Mouse (Mus musculus): ENCODE measurements around the gene Mtss1l. TPM values are rescaled to one million over a fixed set of nuclear protein-coding genes. Genes with fewer than 3 reads are reported as not detected.

Gene Mtss1l
- polyA plus RNA-seq, 1 experiment from 2014 or later: 13.2 TPM

DNA sequence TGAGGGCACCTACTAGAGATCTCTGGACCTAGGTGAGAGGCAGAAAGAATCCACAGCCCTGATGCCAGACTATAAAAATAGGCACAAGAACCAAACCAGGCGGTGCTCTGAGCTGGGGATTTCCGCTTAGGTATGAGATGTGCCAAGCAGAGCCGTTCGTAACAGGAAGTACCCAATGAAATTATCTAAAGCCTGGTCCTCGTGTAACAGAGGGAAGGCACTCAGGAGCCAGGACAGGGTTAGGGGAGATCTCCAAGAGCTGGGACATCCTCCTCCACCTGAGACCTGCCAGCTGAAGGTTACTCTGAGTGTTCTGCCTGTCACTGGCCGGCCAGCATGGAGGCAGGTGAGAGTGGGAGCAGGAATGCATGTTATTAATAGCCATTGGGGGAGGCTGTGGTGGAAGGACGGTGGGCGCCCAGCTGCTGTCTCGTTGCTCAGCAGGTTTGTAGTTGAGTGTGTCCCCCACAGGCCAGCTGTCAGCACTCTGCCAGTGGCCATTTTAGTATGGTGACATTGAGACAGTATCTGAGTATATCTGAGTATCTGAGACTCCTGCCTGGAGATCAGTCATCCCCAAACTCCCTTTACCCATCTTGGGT, 17.7 kb upstream of the Mtss1l start:
- H3K4me2 ChIP-seq (ENCODE audit: low read depth, low read length): no peak overlapping the region

DNA sequence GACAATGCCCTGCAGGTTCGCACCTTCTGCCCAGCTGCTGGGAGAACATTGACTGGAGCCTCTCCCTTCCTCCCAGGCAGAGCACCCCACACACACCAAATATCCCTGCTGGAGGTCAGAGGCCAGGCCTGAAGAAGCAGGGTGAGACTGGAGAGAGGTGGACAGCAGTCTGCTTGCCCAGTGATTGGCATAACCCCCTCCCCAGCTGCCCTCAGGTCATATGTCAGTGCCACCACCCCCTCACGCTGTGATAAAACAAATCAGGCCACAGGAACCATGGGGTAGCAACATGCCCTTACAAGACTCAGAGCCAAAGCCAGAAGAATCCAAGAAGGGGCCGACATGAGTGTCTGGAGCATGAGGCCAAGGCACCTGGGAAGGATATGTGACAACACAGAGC, 17.2 kb upstream of the Mtss1l start:
- Histone ChIP-seq H3K27me3 (ENCODE audit: control insufficient read depth, insufficient read depth, low read depth, low read length) (no peaks in the 10 kb centered on the region), H3K4me1 (replicated peaks; ENCODE audit: control insufficient read depth, insufficient read depth, low read length) (peaks cover 39% of the 10 kb centered on the region), H3K4me3 (ENCODE audit: low read length) (no peak overlapping the region), H3K4me2 (ENCODE audit: low read depth, low read length) (no peak overlapping the region), H3K9ac (ENCODE audit: low read length) (no peak overlapping the region), H3K27ac (ENCODE audit: low read length) (peak overlapping the region; percentile 49), H3K9me3 (ENCODE audit: control insufficient read depth, low read length) (no peaks in the 10 kb centered on the region), H3K36me3 (ENCODE audit: control insufficient read depth, insufficient read depth, low read length) (no peaks in the 10 kb centered on the region)
- 74% methylated on average over 3 of the region's 3 CpGs for WGBS
- ATAC-seq (ENCODE audit: low read depth): no peak

More for the DNA sequence above, 17.7 kb upstream of the Mtss1l start:
- Histone ChIP-seq H3K9ac (ENCODE audit: low read length) (no peak overlapping the region), H3K4me1 (replicated peaks; ENCODE audit: control insufficient read depth, insufficient read depth, low read length) (peaks cover 38% of the 10 kb centered on the region), H3K27me3 (ENCODE audit: control insufficient read depth, insufficient read depth, low read depth, low read length) (no peaks in the 10 kb centered on the region), H3K36me3 (ENCODE audit: control insufficient read depth, insufficient read depth, low read length) (no peaks in the 10 kb centered on the region), H3K27ac (ENCODE audit: low read length) (peak overlapping the region; percentile 81), H3K4me3 (ENCODE audit: low read length) (no peak overlapping the region), H3K9me3 (ENCODE audit: control insufficient read depth, low read length) (no peaks in the 10 kb centered on the region)
- no peak for ATAC-seq (ENCODE audit: low read depth)
- WGBS: 61% methylated on average over 9 of the region's 9 CpGs

DNA sequence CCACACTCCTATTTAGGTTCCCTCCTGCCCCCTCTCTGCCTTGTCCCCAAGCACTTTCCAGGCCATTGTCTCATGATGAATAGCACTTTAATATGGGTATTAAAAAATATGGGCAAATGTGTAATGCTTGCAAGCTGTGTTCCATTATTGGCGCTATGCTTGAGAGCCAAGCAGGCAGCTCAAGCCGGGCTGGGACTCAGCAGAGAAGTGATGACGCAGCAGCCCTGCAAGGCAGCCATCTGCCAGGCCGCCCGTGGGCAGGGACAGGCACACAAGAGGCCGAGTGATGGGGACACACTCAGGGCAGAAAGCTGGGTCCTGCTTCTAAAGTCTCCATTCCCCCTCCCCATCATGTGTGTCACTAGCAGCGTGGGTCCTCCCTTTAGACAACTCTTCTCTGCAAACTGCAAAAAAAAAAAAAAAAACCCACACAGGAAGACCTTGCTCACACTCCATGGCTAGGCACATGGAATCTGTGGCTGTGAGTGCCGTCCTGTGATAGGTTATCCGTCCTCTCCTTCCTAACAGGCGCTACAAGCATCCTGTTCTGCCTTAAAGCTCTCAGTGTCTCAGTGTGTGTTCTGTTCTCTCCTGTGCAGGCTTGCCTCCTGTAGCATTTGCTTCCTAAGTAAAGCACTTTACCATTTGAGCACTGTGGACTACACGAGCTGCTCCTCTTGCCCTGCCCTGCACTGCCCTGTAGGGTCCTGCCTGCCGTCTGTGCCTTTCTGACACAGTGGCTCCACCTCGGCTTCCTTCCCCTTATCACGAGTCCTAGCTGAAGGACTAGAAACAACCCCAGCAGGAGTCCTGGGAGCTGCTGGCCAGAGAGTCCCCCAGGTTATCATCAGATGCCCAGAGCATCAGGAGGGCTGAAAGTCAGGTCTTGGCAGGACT, 15.6 kb upstream of the Mtss1l start:
- Histone ChIP-seq H3K4me2 (ENCODE audit: low read depth, low read length) (no peak overlapping the region), H3K36me3 (ENCODE audit: control insufficient read depth, insufficient read depth, low read length) (no peaks in the 10 kb centered on the region), H3K27me3 (ENCODE audit: control insufficient read depth, insufficient read depth, low read depth, low read length) (no peaks in the 10 kb centered on the region), H3K4me3 (ENCODE audit: low read length) (no peak overlapping the region), H3K4me1 (replicated peaks; ENCODE audit: control insufficient read depth, insufficient read depth, low read length) (peaks cover 52% of the 10 kb centered on the region), H3K9ac (ENCODE audit: low read length) (0 out of 2 replicates have a peak overlapping the region, but pooled peaks have one; percentile 6), H3K27ac (ENCODE audit: low read length) (peak overlapping the region; percentile 71), H3K9me3 (ENCODE audit: control insufficient read depth, low read length) (no peaks in the 10 kb centered on the region)
- ATAC-seq (ENCODE audit: low read depth): peak; percentile 52
- 55% methylated on average over 14 of the region's 14 CpGs for WGBS

DNA sequence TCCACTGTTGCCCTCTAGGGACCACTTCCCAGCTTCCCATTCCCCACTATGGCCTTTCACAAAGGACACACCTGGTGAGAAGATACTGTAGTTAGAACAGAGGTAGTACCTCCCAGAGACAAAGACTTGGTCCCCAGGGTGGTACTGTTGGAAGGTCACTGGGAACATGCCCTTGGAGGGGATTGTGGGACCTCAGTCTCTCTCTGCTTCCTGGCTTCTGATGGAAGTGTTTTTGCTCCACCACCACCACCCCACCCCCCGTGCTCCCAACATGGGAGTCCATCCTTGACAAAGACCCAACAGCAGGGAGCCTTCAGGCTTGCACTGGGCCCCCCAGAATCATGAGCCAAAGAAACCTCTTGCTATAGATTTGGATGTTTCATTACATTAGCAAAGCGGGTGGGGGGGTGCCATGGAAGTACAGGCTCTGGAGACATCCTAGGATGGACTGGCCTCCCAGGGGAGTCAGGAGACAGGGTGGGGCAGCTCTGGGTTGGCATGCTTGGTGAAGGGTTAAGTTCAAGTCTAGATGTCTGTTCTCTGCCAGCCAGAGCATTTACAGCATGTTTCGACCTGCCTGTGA, 14.9 kb upstream of the Mtss1l start:
- Histone ChIP-seq H3K9me3 (ENCODE audit: control insufficient read depth, low read length) (no peaks in the 10 kb centered on the region), H3K27ac (ENCODE audit: low read length) (peak overlapping the region; percentile 71), H3K4me3 (ENCODE audit: low read length) (no peak overlapping the region), H3K4me2 (ENCODE audit: low read depth, low read length) (no peak overlapping the region), H3K36me3 (ENCODE audit: control insufficient read depth, insufficient read depth, low read length) (no peaks in the 10 kb centered on the region), H3K27me3 (ENCODE audit: control insufficient read depth, insufficient read depth, low read depth, low read length) (no peaks in the 10 kb centered on the region), H3K9ac (ENCODE audit: low read length) (0 out of 2 replicates have a peak overlapping the region, but pooled peaks have one; percentile 6), H3K4me1 (replicated peaks; ENCODE audit: control insufficient read depth, insufficient read depth, low read length) (peaks cover 60% of the 10 kb centered on the region)
- ATAC-seq (ENCODE audit: low read depth): no peak
- 71% methylated on average over 3 of the region's 3 CpGs for WGBS

DNA sequence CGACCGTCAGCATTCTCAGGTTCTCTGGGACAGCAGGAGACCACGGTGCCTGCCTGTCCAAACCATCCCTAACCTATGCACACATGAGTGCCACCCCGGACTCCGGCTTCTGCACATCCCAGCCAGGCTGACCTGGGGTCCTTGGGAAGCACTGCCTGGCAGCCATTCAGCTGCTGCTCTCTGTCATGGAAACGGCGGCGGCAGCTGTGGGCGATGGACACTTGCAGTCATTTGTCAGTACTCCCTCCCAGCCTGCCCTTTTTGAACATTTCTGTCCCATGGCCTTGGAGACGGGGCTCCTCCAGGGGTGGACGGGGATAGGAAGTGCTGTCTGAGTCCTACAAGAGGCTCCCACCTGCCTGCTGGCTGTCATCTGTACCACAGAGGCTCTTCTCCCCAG, 12.8 kb upstream of the Mtss1l start:
- 67% methylated on average over 11 of the region's 11 CpGs for WGBS
- H3K9ac ChIP-seq (ENCODE audit: low read length): no peak overlapping the region
- no peaks in the 10 kb centered on the region for H3K9me3 ChIP-seq (ENCODE audit: control insufficient read depth, low read length)
- ATAC-seq (ENCODE audit: low read depth): no peak
- no peaks in the 10 kb centered on the region for H3K27me3 ChIP-seq (ENCODE audit: control insufficient read depth, insufficient read depth, low read depth, low read length)
- H3K36me3 ChIP-seq (ENCODE audit: control insufficient read depth, insufficient read depth, low read length): 0 out of 2 replicates have a peak, but pooled peaks cover 2% of the 10 kb centered on the region
- H3K27ac ChIP-seq (ENCODE audit: low read length): no peak overlapping the region
- H3K4me2 ChIP-seq (ENCODE audit: low read depth, low read length): no peak overlapping the region
- no peak overlapping the region for H3K4me3 ChIP-seq (ENCODE audit: low read length)
- H3K4me1 ChIP-seq (replicated peaks; ENCODE audit: control insufficient read depth, insufficient read depth, low read length): peaks cover 73% of the 10 kb centered on the region

DNA sequence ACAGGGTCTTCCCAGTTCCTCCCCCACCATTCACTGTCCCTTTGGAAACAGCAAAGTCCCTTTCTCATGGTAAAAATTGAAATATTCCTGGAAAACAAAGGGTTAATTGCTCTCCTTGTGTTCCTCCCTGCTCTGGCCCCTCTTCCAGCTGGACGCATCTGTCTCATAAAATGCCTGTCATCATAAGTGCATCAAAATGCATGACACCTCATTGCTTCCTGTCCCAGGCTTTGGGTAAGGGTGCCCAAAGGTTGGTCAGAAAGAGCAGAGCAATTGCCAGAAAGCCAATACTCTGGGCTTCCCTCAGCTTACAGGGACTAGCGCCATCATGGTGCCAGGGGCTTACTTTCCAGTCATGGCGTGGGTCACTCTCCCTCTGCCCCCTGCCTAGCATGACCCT, 10.7 kb upstream of the Mtss1l start:
- no peaks in the 10 kb centered on the region for H3K27me3 ChIP-seq (ENCODE audit: control insufficient read depth, insufficient read depth, low read depth, low read length)
- H3K9me3 ChIP-seq (ENCODE audit: control insufficient read depth, low read length): no peaks in the 10 kb centered on the region
- H3K4me2 ChIP-seq (ENCODE audit: low read depth, low read length): no peak overlapping the region
- peak; percentile 64 for ATAC-seq (ENCODE audit: low read depth)
- peak overlapping the region; percentile 90 for H3K27ac ChIP-seq (ENCODE audit: low read length)
- peaks cover 53% of the 10 kb centered on the region for H3K4me1 ChIP-seq (replicated peaks; ENCODE audit: control insufficient read depth, insufficient read depth, low read length)
- peak overlapping the region; percentile 52; the same call in 1 of the 2 replicates for H3K9ac ChIP-seq (ENCODE audit: low read length)
- H3K4me3 ChIP-seq (ENCODE audit: low read length): no peak overlapping the region
- WGBS: 46% methylated on average over 3 of the region's 3 CpGs
- H3K36me3 ChIP-seq (ENCODE audit: control insufficient read depth, insufficient read depth, low read length): 0 out of 2 replicates have a peak, but pooled peaks cover 2% of the 10 kb centered on the region

DNA sequence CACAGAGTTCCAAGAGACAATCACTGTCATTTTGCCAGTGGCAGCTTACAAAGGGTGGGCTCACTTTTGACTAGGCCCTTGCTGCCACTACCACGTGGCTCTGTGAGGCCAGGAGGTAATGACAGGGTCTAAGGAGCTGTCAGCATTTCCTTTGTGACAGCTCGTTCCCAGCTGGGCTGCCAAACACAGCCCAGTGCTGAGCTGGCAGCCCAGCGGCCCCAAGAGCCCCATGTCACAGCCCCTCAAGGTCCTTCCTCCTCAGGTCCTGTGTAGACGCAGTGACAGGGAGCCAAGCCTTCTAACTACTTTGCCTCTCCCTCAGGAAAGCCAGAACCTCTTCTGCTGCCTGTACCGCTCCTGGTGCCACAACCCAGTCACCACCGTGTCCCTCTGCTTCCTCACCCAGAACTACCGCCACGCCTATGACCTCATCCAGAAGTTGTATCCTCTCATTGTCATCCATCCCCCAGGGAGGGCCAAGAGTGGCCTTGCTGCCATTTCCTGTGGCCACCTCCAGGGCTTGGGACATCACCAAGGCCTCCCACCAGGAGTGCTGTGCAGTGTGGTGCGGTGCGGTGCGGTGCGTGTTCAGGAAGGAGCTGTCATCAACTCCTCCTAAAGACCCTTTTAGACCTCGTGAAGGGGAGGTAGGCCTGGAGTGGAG, 9.9 kb upstream of the Mtss1l start:
- 42% methylated on average over 13 of the region's 13 CpGs for WGBS

DNA sequence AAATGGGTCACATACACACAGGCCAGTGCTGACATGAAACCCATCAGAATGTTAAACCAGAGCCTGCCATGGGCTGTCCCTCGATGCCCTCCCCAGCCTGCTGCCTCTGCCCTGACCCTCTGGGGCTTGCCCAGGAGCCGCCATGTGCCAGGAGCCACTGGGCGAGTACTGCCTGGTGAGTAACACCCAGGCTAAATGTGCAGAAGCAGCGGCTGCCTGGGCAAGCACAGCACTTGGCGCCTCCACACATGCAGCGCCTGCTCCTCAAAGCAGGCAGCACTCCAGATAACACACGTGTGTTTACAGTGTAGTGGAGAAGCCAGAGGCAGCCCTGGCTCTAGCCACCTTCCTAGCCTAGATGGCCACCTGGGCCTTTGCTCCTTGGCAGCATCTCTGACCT, 8.2 kb upstream of the Mtss1l start:
- Histone ChIP-seq H3K27me3 (ENCODE audit: control insufficient read depth, insufficient read depth, low read depth, low read length) (no peaks in the 10 kb centered on the region), H3K27ac (ENCODE audit: low read length) (peak overlapping the region; percentile 3; the same call in 1 of the 2 replicates), H3K4me1 (replicated peaks; ENCODE audit: control insufficient read depth, insufficient read depth, low read length) (peaks cover 69% of the 10 kb centered on the region), H3K9me3 (ENCODE audit: control insufficient read depth, low read length) (no peaks in the 10 kb centered on the region), H3K9ac (ENCODE audit: low read length) (no peak overlapping the region), H3K4me2 (ENCODE audit: low read depth, low read length) (no peak overlapping the region), H3K36me3 (ENCODE audit: control insufficient read depth, insufficient read depth, low read length) (0 out of 2 replicates have a peak, but pooled peaks cover 2% of the 10 kb centered on the region), H3K4me3 (ENCODE audit: low read length) (no peak overlapping the region)
- WGBS: 64% methylated on average over 7 of the region's 7 CpGs
- no peak for ATAC-seq (ENCODE audit: low read depth)

More for the DNA sequence above, 9.9 kb upstream of the Mtss1l start:
- Histone ChIP-seq H3K27me3 (ENCODE audit: control insufficient read depth, insufficient read depth, low read depth, low read length) (no peaks in the 10 kb centered on the region), H3K36me3 (ENCODE audit: control insufficient read depth, insufficient read depth, low read length) (0 out of 2 replicates have a peak, but pooled peaks cover 2% of the 10 kb centered on the region), H3K9me3 (ENCODE audit: control insufficient read depth, low read length) (no peaks in the 10 kb centered on the region), H3K9ac (ENCODE audit: low read length) (peak overlapping the region; percentile 52), H3K27ac (ENCODE audit: low read length) (peak overlapping the region; percentile 90), H3K4me3 (ENCODE audit: low read length) (no peak overlapping the region), H3K4me1 (replicated peaks; ENCODE audit: control insufficient read depth, insufficient read depth, low read length) (peaks cover 53% of the 10 kb centered on the region), H3K4me2 (ENCODE audit: low read depth, low read length) (no peak overlapping the region)
- ATAC-seq (ENCODE audit: low read depth): peak; percentile 85

All from lung, embryonic 16.5 days (tissue).